Mouse (Mus musculus) kidney, adult 18-20 months (tissue): ENCODE data around the gene Cep162.

ENCODE experiments used
- DNase-seq: peaks from one replicate; pipeline ENCODE4 v3.0.0; 2021

The Cep162 gene

GRCm38 (mm10) chr9:87254903-87255695 lies at the start of gene Cep162:
Gene Cep162, minus strand, starts transcription at chr9:87255536.
- DNase-seq, result peak; percentile 94

- no peak for DNase-seq
These were observed 47.9 kb upstream of the Cep162 start for GRCm38 (mm10) chr9:87303196-87303595.

- DNase-seq, result no peak
These were observed 43.6 kb upstream of the Cep162 start for GRCm38 (mm10) chr9:87298900-87299299.

GRCm38 (mm10) chr9:87297522-87297921 lies 42.2 kb upstream of the Cep162 start:
- no peak for DNase-seq

GRCm38 (mm10) chr9:87255696-87256030 lies 327 bp upstream of the Cep162 start:
- DNase-seq, result no peak

- DNase-seq, result no peak
These were observed 7.2 kb downstream of the Cep162 start for GRCm38 (mm10) chr9:87248118-87248517.

- no peak for DNase-seq
These were observed 7.7 kb downstream of the Cep162 start for GRCm38 (mm10) chr9:87247678-87248077.

- no peak for DNase-seq
These were observed 42.1 kb downstream of the Cep162 start for GRCm38 (mm10) chr9:87213204-87213603.

GRCm38 (mm10) chr9:87210830-87211339 lies 44.5 kb downstream of the Cep162 start:
- DNase-seq, result no peak

- no peak for DNase-seq
These were observed 52.9 kb downstream of the Cep162 start for GRCm38 (mm10) chr9:87202431-87202830.

- DNase-seq, result no peak
These were observed 54.4 kb downstream of the Cep162 start for GRCm38 (mm10) chr9:87200919-87201318.

- DNase-seq, result no peak
These were observed 54.9 kb downstream of the Cep162 start for GRCm38 (mm10) chr9:87200426-87200825.

- no peak for DNase-seq
These were observed 57.3 kb downstream of the Cep162 start for GRCm38 (mm10) chr9:87198036-87198435.

- DNase-seq, result no peak
These were observed 58.1 kb downstream of the Cep162 start for GRCm38 (mm10) chr9:87197277-87197676.

GRCm38 (mm10) chr9:87193721-87194120 lies 61.6 kb downstream of the Cep162 start:
- no peak for DNase-seq

GRCm38 (mm10) chr9:87187336-87187735 lies 68.0 kb downstream of the Cep162 start:
- DNase-seq, result no peak

- DNase-seq, result no peak
These were observed 73.1 kb downstream of the Cep162 start for GRCm38 (mm10) chr9:87182231-87182630.

- DNase-seq, result no peak
These were observed 76.8 kb downstream of the Cep162 start for GRCm38 (mm10) chr9:87178534-87178933.

GRCm38 (mm10) chr9:87171517-87171916 lies 83.8 kb downstream of the Cep162 start:
- DNase-seq, result no peak

GRCm38 (mm10) chr9:87170891-87171290 lies 84.4 kb downstream of the Cep162 start:
- no peak for DNase-seq

GRCm38 (mm10) chr9:87169144-87169543 lies 86.2 kb downstream of the Cep162 start:
- no peak for DNase-seq

GRCm38 (mm10) chr9:87168051-87168450 lies 87.3 kb downstream of the Cep162 start:
- no peak for DNase-seq

- no peak for DNase-seq
These were observed 88.1 kb downstream of the Cep162 start for GRCm38 (mm10) chr9:87167001-87167830.

GRCm38 (mm10) chr9:87162559-87162958 lies 92.8 kb downstream of the Cep162 start:
- DNase-seq, result no peak
